Mouse (Mus musculus) mammary gland, adult 2 months (tissue): ENCODE data around the gene Defb3. TPM values are rescaled to one million over a fixed set of nuclear protein-coding genes. Genes with fewer than 3 reads are reported as not detected.

Source experiments
- polyA plus RNA-seq: library from polyadenylated mRNA; depleted of rRNA; stranded (reverse); fragments of >200 nt; gene quantifications from 2 replicates; pipeline ENCODE4 v1.2.3, GENCODE M21; 2012; ENCODE audit warnings: low replicate concordance; rRNA removed

Defb3 gene
- not detected in 2 replicates for polyA plus RNA-seq

GRCm38 (mm10) chr8:19293060-19293459, at the start of gene Defb3:
TSS of gene Defb3 (plus strand) at chr8:19293360.

GRCm38 (mm10) chr8:19247280-19247679, 45.9 kb upstream of the Defb3 start, which contains the start of gene Defb5:
TSS of gene Defb5 (plus strand) at chr8:19247580.

Other genes starting within 250 kb of the Defb3 start
- gene Defb39, start 228.6 kb upstream of the Defb3 start, polyA plus RNA-seq: not detected in 2 replicates
- gene Defb12, start 178.5 kb upstream of the Defb3 start, polyA plus RNA-seq: not detected in 2 replicates
- not detected in 2 replicates for gene Defb34, start 169.6 kb upstream of the Defb3 start, polyA plus RNA-seq
- not detected in 2 replicates for gene Gm45826, start 152.6 kb upstream of the Defb3 start, polyA plus RNA-seq
- not detected in 2 replicates for gene Defb14, start 99.0 kb upstream of the Defb3 start, polyA plus RNA-seq
- gene Defb4, start 94.7 kb upstream of the Defb3 start, polyA plus RNA-seq: not detected in 2 replicates
- 49.4 TPM in 1 of 2 replicates, not detected in the other for gene Defb6, start 67.9 kb upstream of the Defb3 start, polyA plus RNA-seq
- not detected in 2 replicates for gene Defb46, start 53.4 kb upstream of the Defb3 start, polyA plus RNA-seq
- gene Defb5, start 45.8 kb upstream of the Defb3 start, polyA plus RNA-seq: not detected in 2 replicates
- not detected in 2 replicates for gene Defb8, start 154.2 kb downstream of the Defb3 start, polyA plus RNA-seq
- not detected in 2 replicates for gene Defb7, start 201.7 kb downstream of the Defb3 start, polyA plus RNA-seq